9 mouse cellular contexts compared by ENCODE assay signal in the genomic region with DNA sequence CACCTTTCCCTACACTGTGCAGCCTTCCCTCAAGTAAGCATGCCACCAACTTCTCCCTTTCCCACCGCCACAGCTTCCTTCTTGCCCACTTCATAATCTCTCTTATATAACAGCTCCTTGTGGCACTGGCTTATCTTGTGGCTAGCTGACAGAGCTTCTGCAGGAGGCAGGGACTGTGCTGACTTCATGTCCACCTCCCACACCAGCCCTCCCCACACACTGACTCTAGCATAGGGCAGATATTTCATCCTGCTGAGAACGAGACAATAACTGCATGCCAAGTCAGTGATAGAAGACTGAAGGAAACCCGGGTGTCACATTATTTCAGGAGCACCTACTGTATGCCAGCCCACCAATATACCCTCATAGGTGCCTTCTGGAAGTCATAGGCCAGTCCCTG. TPM values are rescaled to one million over a fixed set of nuclear protein-coding genes. Genes with fewer than 3 reads are reported as not detected.
DNase-seq lines count a peak whose midpoint lies in the region; ATAC-seq lines count a peak whose summit lies in the region.
"Had no signal": no experiment of that assay in that cellular context is flagged by ENCODE, and none has a peak within 500 bp of the region (broad histone marks: within the 10 kb centered on the region; RNA-seq: fewer than 3 reads in every experiment).

No protein-coding gene starts in this region.

- no peak for DNase-seq in cerebellum, adult 11 months
- no peak for DNase-seq in kidney, adult 8-10 months
- no peak for DNase-seq in retina, postnatal 1 day

- no peaks in the 10 kb centered on the region for H3K9me3 ChIP-seq in kidney, embryonic 16.5 days (ENCODE audit: low read length)
- H3K9me3 ChIP-seq in embryonic facial prominence, embryonic 13.5 days, result no peaks in the 10 kb centered on the region
- no peaks in the 10 kb centered on the region for H3K9me3 ChIP-seq in lung, embryonic 16.5 days (ENCODE audit: control insufficient read depth, low read length)
- H3K9me3 ChIP-seq in forebrain, embryonic 16.5 days (ENCODE audit: control insufficient read depth, low read length), result no peaks in the 10 kb centered on the region
- H3K9me3 ChIP-seq: neural tube, embryonic 15.5 days had no signal

- H3K27ac ChIP-seq in kidney, embryonic 16.5 days (ENCODE audit: low read length), result peak overlapping the region; percentile 65; the same call in 1 of the 2 replicates
- peak overlapping the region; percentile 29; the same call in 1 of the 2 replicates for H3K27ac ChIP-seq in embryonic facial prominence, embryonic 13.5 days
- peak overlapping the region; percentile 95 for H3K27ac ChIP-seq in lung, embryonic 16.5 days (ENCODE audit: low read length)
- no peak overlapping the region for H3K27ac ChIP-seq in forebrain, embryonic 16.5 days (ENCODE audit: low read length)
- H3K27ac ChIP-seq: neural tube, embryonic 15.5 days had no signal

- 68% methylated on average over 3 of the region's 3 CpGs for WGBS in kidney, embryonic 16.5 days
- 84% methylated on average over 3 of the region's 3 CpGs for WGBS in embryonic facial prominence, embryonic 13.5 days
- WGBS in lung, embryonic 16.5 days, result 43% methylated on average over 3 of the region's 3 CpGs
- WGBS in forebrain, embryonic 16.5 days, result 88% methylated on average over 3 of the region's 3 CpGs

- H3K4me1 ChIP-seq in kidney, embryonic 16.5 days (ENCODE audit: insufficient read depth, low read length), result peaks cover 45% of the 10 kb centered on the region
- peaks cover 50% of the 10 kb centered on the region for H3K4me1 ChIP-seq in embryonic facial prominence, embryonic 13.5 days
- H3K4me1 ChIP-seq in lung, embryonic 16.5 days (replicated peaks; ENCODE audit: control insufficient read depth, insufficient read depth, low read length), result peaks cover 40% of the 10 kb centered on the region
- H3K4me1 ChIP-seq in forebrain, embryonic 16.5 days (replicated peaks; ENCODE audit: control insufficient read depth, insufficient read depth, low read length), result peaks cover 11% of the 10 kb centered on the region

- peak; percentile 18; the same call in 1 of the 2 replicates for ATAC-seq in cerebellum, adult (ENCODE audit: insufficient number of reproducible peaks, low FRiP score, low TSS enrichment)
- ATAC-seq in kidney, embryonic 16.5 days (ENCODE audit: low FRiP score, low TSS enrichment), result no peak
- ATAC-seq in embryonic facial prominence, embryonic 13.5 days (ENCODE audit: insufficient number of reproducible peaks, insufficient read depth, low FRiP score, low TSS enrichment, low read depth), result no peak
- no peak for ATAC-seq in lung, embryonic 16.5 days (ENCODE audit: low read depth)
- ATAC-seq in forebrain, embryonic 16.5 days, result no peak

- no peaks in the 10 kb centered on the region for H3K27me3 ChIP-seq in kidney, embryonic 16.5 days (ENCODE audit: insufficient read depth, low read length)
- no peaks in the 10 kb centered on the region for H3K27me3 ChIP-seq in embryonic facial prominence, embryonic 13.5 days
- H3K27me3 ChIP-seq in lung, embryonic 16.5 days (ENCODE audit: control insufficient read depth, insufficient read depth, low read depth, low read length), result no peaks in the 10 kb centered on the region
- H3K27me3 ChIP-seq in forebrain, embryonic 16.5 days (replicated peaks; ENCODE audit: control insufficient read depth, insufficient read depth, low read length), result no peaks in the 10 kb centered on the region
- H3K27me3 ChIP-seq: neural tube, embryonic 15.5 days had no signal

- 0 out of 2 replicates have a peak overlapping the region, but pooled peaks have one; percentile 19 for H3K9ac ChIP-seq in kidney, embryonic 16.5 days (replicated peaks; ENCODE audit: low read length)
- no peak overlapping the region for H3K9ac ChIP-seq in embryonic facial prominence, embryonic 13.5 days
- peak overlapping the region; percentile 57 for H3K9ac ChIP-seq in lung, embryonic 16.5 days (ENCODE audit: low read length)
- no peak overlapping the region for H3K9ac ChIP-seq in forebrain, embryonic 16.5 days (replicated peaks; ENCODE audit: low read depth, low read length)
- H3K9ac ChIP-seq: neural tube, embryonic 15.5 days had no signal

- H3K36me3 ChIP-seq in kidney, embryonic 16.5 days (ENCODE audit: insufficient read depth, low read length), result peaks cover 36% of the 10 kb centered on the region
- H3K36me3 ChIP-seq in embryonic facial prominence, embryonic 13.5 days, result peaks cover 38% of the 10 kb centered on the region
- H3K36me3 ChIP-seq in lung, embryonic 16.5 days (ENCODE audit: control insufficient read depth, insufficient read depth, low read length), result peaks cover 34% of the 10 kb centered on the region
- peaks cover 12% of the 10 kb centered on the region for H3K36me3 ChIP-seq in forebrain, embryonic 16.5 days (ENCODE audit: control insufficient read depth, insufficient read depth)

- no peak overlapping the region for H3K4me3 ChIP-seq in kidney, embryonic 16.5 days (ENCODE audit: low read length)
- no peak overlapping the region for H3K4me3 ChIP-seq in embryonic facial prominence, embryonic 13.5 days
- no peak overlapping the region; the same call in 1 of the 2 replicates for H3K4me3 ChIP-seq in lung, embryonic 16.5 days (ENCODE audit: low read length)
- H3K4me3 ChIP-seq in forebrain, embryonic 16.5 days (replicated peaks; ENCODE audit: low read length), result no peak overlapping the region
- H3K4me3 ChIP-seq: neural tube, embryonic 15.5 days had no signal

- H3K4me2 ChIP-seq in kidney, embryonic 16.5 days (replicated peaks; ENCODE audit: low read depth, low read length), result no peak overlapping the region
- H3K4me2 ChIP-seq in embryonic facial prominence, embryonic 13.5 days, result no peak overlapping the region
- peak overlapping the region; percentile 41 for H3K4me2 ChIP-seq in lung, embryonic 16.5 days (ENCODE audit: low read depth, low read length)
- no peak overlapping the region for H3K4me2 ChIP-seq in forebrain, embryonic 16.5 days (ENCODE audit: low read length)
- H3K4me2 ChIP-seq: neural tube, embryonic 15.5 days had no signal

RNA-seq across cellular contexts. Expression of a gene that starts 4.2 kb away (rescaled TPM):
- 108 and 113 TPM in 2 replicates for polyA plus RNA-seq in kidney, embryonic 16.5 days (2015; fragmentation: Nextera tagmentation; extraction: Ambion mirVana)
- 67.5 and 69.8 TPM in 2 replicates for polyA plus RNA-seq in embryonic facial prominence, embryonic 13.5 days (2015; fragmentation: Nextera tagmentation; extraction: Ambion mirVana)
- polyA plus RNA-seq in lung, embryonic 16.5 days (2015; fragmentation: Nextera tagmentation; extraction: Ambion mirVana), result 141 and 168 TPM in 2 replicates
- polyA plus RNA-seq in forebrain, embryonic 16.5 days (2015; fragmentation: Nextera tagmentation; extraction: Ambion mirVana), result 67.7 and 68.4 TPM in 2 replicates

RNA-seq across cellular contexts. Expression of a gene that starts 9.4 kb away (rescaled TPM):
- 97.0 and 102 TPM in 2 replicates for polyA plus RNA-seq in kidney, embryonic 16.5 days (2015; fragmentation: Nextera tagmentation; extraction: Ambion mirVana)
- polyA plus RNA-seq in embryonic facial prominence, embryonic 13.5 days (2015; fragmentation: Nextera tagmentation; extraction: Ambion mirVana), result 94.5 and 99.0 TPM in 2 replicates
- 79.9 and 83.8 TPM in 2 replicates for polyA plus RNA-seq in lung, embryonic 16.5 days (2015; fragmentation: Nextera tagmentation; extraction: Ambion mirVana)
- polyA plus RNA-seq in forebrain, embryonic 16.5 days (2015; fragmentation: Nextera tagmentation; extraction: Ambion mirVana), result 81.6 and 92.0 TPM in 2 replicates

RNA-seq across cellular contexts. Expression of a gene that starts 9.7 kb away (rescaled TPM):
- polyA plus RNA-seq in kidney, embryonic 16.5 days (2015; fragmentation: Nextera tagmentation; extraction: Ambion mirVana), result 0.49 and 0.67 TPM in 2 replicates
- polyA plus RNA-seq in embryonic facial prominence, embryonic 13.5 days (2015; fragmentation: Nextera tagmentation; extraction: Ambion mirVana), result 0.39 and 0.49 TPM in 2 replicates
- 0.40 and 0.54 TPM in 2 replicates for polyA plus RNA-seq in lung, embryonic 16.5 days (2015; fragmentation: Nextera tagmentation; extraction: Ambion mirVana)
- 0.58 and 0.61 TPM in 2 replicates for polyA plus RNA-seq in forebrain, embryonic 16.5 days (2015; fragmentation: Nextera tagmentation; extraction: Ambion mirVana)

RNA-seq across cellular contexts. Expression of a gene that starts 12.2 kb away (rescaled TPM):
- 17.3 and 20.6 TPM in 2 replicates for polyA plus RNA-seq in kidney, embryonic 16.5 days (2015; fragmentation: Nextera tagmentation; extraction: Ambion mirVana)
- polyA plus RNA-seq in embryonic facial prominence, embryonic 13.5 days (2015; fragmentation: Nextera tagmentation; extraction: Ambion mirVana), result 11.2 and 11.7 TPM in 2 replicates
- polyA plus RNA-seq in lung, embryonic 16.5 days (2015; fragmentation: Nextera tagmentation; extraction: Ambion mirVana), result 19.1 and 20.9 TPM in 2 replicates
- polyA plus RNA-seq in forebrain, embryonic 16.5 days (2015; fragmentation: Nextera tagmentation; extraction: Ambion mirVana), result 9.7 and 10.8 TPM in 2 replicates

RNA-seq across cellular contexts. Expression of a gene that starts 35.6 kb away (rescaled TPM):
- polyA plus RNA-seq in kidney, embryonic 16.5 days (2015; fragmentation: Nextera tagmentation; extraction: Ambion mirVana), result 25.9 and 28.3 TPM in 2 replicates
- polyA plus RNA-seq in embryonic facial prominence, embryonic 13.5 days (2015; fragmentation: Nextera tagmentation; extraction: Ambion mirVana), result 5.4 and 5.5 TPM in 2 replicates
- polyA plus RNA-seq in lung, embryonic 16.5 days (2015; fragmentation: Nextera tagmentation; extraction: Ambion mirVana), result 47.9 and 59.2 TPM in 2 replicates
- polyA plus RNA-seq in forebrain, embryonic 16.5 days (2015; fragmentation: Nextera tagmentation; extraction: Ambion mirVana), result 0.62 and 0.71 TPM in 2 replicates

Comparison
In these comparisons a context has a peak if more than half of its experiments do, and no peak if none do; other contexts are left out.
1. H3K9ac ChIP-seq: peak in kidney, embryonic 16.5 days (single experiment) and lung, embryonic 16.5 days (single experiment); none in embryonic facial prominence, embryonic 13.5 days (single experiment) and forebrain, embryonic 16.5 days (single experiment).